Mouse (Mus musculus) adrenal gland (tissue): ENCODE results near the gene Ctr9.

Experiments used
- intact Hi-C: fragments of 180-260 bp; cut with DNase I; formaldehyde crosslinking; loops from one replicate; pipeline ENCODE4 v1.15.1; 2025
- long read RNA-seq, 2 experiments: library from polyadenylated mRNA; unstranded; transcript quantifications; one replicate each; pipeline ENCODE4 v2.0.0; 2020; ENCODE audit warnings: borderline replicate concordance in 1 of 2; ENCODE audit not compliant: insufficient replicate concordance in 1 of 2

The Ctr9 gene
- long read RNA-seq, experiment 1, partial matches to known transcripts: 20 of 27 reads
- long read RNA-seq, experiment 1, other reads (novel, unspliced or antisense): 6 of 27 reads
- long read RNA-seq, experiment 2, full-length matches to known transcripts: 8 of 53 reads
- long read RNA-seq, experiment 2, partial matches to known transcripts: 45 of 53 reads
- long read RNA-seq, experiment 2, other reads (novel, unspliced or antisense): 0 of 53 reads

GRCm38 (mm10) chr7:111028281-111029045 is at the start of gene Ctr9:
Gene Ctr9, plus strand, starts transcription at chr7:111028951.
- intact Hi-C loops: no loop called here

DNA sequence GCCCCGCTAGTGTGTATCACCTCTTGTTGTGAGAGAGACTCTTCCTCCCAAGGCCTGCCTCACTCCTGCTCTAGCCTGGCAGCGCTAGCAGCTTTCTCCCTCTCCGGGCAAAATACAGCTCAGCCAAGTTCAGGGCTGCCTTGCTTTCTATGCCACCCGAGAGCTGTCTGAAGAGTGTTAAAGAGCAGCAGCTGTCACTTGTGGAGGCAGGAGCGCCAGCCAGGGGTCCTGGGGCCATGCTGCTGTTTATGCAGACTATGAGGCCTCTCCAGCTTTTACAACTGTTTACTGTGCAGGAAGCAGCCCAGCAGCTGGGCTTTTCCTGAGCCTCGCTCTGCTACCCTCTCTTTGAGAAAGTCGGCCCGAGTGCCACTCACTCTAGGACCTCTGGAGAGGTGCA is 47.7 kb upstream of the Ctr9 start:
- intact Hi-C loops: no loop called here

- intact Hi-C loops: loop anchor here (2.0 kb wide), 1 partner anchor 33 kb away; no protein-coding TSS in a partner anchor
Observed at GRCm38 (mm10) chr7:110982053-110982705, 46.6 kb upstream of the Ctr9 start, which contains the start of gene Mrvi1. Gene Mrvi1, minus strand, starts transcription at chr7:110982461.

DNA sequence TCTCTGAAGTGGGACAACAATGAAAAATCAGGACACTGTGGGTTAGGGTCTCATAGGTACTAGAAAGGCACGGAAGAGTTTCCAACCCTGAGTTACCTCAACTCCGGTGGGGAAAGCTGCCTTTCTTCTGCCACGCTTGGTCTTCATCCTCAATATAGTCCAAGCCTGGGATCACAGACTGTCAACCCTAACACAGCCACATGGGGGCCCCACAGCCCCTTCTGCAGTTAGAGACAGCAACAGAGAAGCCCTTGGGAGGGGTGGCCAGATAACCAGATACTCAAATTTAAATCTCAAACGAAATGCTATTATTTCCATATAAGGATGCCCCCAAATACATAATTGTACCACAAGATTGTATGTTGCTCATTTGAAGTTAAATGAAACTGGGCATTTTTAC is 46.0 kb upstream of the Ctr9 start:
- intact Hi-C loops: loop anchor here (2.0 kb wide), 1 partner anchor 32 kb away; no protein-coding TSS in a partner anchor

- intact Hi-C loops: loop anchor here (2.0 kb wide), 1 partner anchor 31 kb away; no protein-coding TSS in a partner anchor
Observed at GRCm38 (mm10) chr7:110983621-110984020, 45.1 kb upstream of the Ctr9 start.

DNA sequence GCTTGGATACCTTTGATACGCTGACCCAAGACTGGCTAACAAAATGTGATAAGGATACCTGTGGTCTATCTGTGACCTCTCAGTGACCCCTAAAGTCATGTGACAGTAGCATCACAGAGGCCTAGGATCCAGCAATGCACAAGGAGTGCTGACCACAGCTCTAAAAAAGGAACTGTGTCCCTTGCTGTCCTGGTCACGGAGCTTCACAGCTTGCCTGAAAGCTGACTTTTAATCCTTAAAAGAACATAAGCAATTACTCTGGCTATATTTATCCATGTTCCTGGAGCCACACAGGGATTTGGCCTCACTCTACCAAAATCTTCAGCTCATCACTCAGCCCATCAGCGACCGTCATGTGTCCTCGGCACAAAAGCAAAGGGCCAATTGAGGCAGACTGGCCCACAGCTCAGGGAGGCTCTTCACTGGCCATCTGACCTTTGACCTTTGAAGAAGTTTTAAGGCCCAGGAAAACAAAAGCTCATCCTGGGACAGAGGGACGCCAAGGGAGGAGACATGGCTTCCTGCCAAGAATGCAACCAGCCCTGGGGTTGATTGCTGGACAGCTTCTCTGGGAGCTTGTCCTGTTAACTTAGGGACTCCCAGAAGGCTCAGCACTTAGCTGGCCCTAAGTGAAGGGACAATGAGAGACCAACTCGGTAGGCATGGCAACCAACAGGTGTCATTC is 43.0 kb upstream of the Ctr9 start:
- intact Hi-C loops: no loop called here

GRCm38 (mm10) chr7:110988081-110988480 is 40.7 kb upstream of the Ctr9 start:
- intact Hi-C loops: no loop called here

GRCm38 (mm10) chr7:110989286-110989879 is 39.4 kb upstream of the Ctr9 start:
- intact Hi-C loops: no loop called here

DNA sequence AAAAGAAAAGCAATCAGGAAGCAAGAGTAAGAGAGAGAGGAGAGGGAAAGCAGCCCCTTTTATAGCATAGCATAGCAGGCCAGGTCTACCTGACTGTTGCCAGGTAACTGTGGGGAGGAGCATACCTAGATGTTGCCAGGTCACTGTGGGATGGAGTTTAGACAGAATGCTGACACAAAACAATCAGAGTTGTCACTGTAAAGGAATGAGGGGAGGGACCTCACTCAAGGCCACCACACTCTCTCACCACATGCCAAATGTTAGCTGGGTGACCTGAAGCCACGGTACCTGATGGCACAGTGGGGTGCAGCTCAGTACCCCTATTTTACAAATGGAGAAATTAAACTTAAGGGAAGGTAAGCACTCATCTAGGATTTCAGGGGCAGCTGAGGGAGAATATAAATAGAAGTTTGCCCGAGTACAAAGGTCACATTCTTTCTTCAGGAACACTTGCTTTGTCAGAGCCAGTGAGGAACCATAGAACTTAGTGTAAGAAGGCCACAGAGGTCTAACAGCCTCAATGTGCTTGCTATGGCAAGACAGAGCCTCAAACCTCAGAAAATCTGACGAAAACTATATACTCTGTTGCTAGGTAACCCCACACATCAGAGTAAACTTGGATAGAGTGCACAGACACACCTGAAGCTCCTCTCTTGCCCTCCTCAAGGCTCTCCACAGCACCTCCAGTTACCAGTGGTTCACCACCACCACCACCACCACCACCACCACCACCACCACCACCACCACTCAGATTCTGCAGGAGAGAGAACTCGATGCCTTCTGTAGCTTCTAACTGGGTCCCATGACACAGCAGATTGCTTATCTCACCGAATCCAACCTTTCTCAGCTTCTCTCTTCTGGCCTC is 38.2 kb upstream of the Ctr9 start:
- intact Hi-C loops: no loop called here

DNA sequence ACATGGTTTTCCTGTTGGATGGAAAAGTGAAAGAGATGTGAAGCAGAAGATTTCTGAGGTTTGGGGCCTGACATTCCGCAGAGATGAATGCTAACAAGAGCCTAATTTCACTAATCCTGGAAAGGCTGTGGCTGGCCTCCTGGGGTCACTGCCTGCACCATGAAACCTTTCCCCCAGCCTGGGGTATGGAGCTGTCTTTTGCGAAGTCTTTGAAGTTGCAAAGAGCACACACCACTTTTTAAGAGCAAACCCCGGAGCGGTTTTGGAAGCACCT is 37.6 kb upstream of the Ctr9 start:
- intact Hi-C loops: no loop called here

GRCm38 (mm10) chr7:110998887-110999827 is 29.6 kb upstream of the Ctr9 start:
- intact Hi-C loops: no loop called here

DNA sequence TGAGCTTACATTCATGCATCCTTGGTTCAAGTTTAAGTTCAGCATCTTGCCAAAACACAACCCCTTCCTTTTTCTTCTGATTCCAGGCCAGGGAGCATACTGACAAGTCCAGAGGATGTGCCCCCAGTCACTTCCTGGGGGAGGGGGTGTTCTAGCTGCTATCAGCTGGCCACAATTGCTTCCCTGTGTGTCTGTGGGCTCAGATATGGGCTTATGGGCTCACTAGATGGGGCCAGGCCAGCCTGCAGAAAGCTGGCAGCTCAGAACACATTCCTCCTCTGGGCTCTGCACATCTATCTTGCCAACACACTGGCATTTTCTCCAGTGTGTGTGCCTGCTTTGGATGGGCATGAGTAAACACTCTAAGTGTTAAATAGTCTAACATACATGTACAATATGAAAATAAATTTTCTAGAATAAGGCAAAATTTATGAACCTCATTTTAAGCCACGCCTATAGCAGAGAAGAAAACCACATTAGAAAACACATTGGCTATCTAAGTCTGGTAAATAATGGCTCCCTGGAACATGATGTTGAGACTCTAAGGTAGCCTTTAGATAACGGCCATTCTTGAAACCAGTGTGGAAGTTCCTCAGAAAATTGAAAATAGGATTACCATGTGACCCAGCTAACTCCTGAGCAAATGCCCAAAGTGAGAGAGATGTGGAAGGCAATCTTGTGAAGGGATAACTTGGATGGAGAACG is 24.5 kb upstream of the Ctr9 start:
- intact Hi-C loops: no loop called here

GRCm38 (mm10) chr7:111014039-111014605 is 14.6 kb upstream of the Ctr9 start:
- intact Hi-C loops: loop anchor here (2.0 kb wide), 2 partner anchors 31 to 287 kb away; partner anchors contain the start of gene Mrvi1

GRCm38 (mm10) chr7:111014893-111015292 is 13.9 kb upstream of the Ctr9 start:
- intact Hi-C loops: loop anchor here (1.0 to 5.0 kb wide), 4 partner anchors 32 to 288 kb away; partner anchors contain the start of gene Mrvi1

DNA sequence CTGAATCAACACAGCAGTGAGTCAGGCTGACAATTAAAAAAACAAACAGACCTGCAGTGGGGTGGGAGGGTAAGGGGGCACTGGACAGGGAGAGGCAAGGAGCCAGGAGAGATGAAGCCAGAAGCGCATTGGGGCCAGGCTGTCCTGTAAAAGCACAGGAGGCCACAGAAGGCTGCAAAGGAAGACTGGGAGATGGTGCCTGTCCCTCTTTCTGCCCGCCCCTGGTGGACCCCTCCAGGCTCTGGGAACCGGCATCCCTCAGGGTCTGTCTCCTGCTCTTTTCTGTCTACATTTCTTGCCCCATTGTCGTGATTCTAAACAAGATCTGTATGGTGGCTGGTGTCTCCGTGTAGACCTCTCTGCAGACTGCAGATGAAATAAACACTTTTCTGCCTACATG is 13.0 kb upstream of the Ctr9 start:
- intact Hi-C loops: loop anchor here (1.0 to 5.0 kb wide), 4 partner anchors 33 to 289 kb away; partner anchors contain the start of gene Mrvi1

DNA sequence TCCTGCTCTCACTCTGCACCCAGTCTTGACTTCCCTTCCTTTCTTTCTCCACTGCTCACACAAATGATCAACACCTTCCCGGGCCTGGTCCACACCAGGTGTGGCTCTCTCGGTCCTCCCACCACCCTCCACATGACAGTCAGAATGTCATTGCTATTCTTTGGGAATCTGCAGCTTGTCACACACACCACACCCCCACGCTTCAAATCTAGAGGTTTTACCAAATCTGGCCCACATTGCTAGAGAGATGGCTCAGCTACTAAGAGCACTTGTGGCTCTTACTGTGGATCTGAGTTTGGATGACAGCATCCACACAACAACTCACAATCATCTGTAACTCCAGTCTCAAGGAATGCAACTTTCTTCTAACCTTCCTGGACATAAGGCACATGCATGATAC is 11.8 kb upstream of the Ctr9 start:
- intact Hi-C loops: loop anchor here (5.0 kb wide), 1 partner anchor 215 kb away; no protein-coding TSS in a partner anchor

GRCm38 (mm10) chr7:111020814-111021213 is 7.9 kb upstream of the Ctr9 start:
- intact Hi-C loops: no loop called here

DNA sequence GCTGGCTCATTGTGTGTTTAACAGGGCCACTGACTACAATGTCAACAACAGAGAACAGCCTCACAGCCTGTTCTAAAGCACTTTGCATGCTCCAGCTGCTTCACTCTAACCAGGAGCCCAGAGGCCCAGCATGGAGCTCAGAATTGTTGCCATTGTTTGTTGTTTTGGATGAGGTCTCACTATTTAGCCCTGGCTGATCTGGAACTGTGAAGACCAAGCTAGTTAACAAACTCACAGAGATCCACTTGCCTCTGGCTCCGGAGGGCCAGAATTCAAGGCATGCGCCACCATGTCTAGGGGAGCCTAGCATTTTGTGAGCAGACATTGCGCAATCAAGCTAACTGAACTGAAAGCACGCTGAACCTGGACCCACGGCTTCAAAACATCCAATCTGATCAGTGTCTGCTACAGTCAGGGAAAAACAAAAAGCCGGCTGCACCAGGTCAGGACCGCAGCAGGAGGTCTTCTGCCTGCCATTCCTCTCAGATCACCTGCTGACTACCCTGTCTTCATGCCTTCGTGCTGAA is 4.6 kb upstream of the Ctr9 start:
- intact Hi-C loops: no loop called here
